Mouse (Mus musculus) NIH3T3 (cell line): ENCODE data around the gene Syp.

ENCODE experiments used
- DNase-seq: peaks from one replicate; pipeline ENCODE4 v3.0.0-alpha.2; 2012; ENCODE audit warnings: low read depth

Gene Syp

GRCm38 (mm10) chrX:7638401-7639091 lies at the start of gene Syp:
Gene Syp (plus strand): TSS chrX:7638471.
- no peak for DNase-seq

GRCm38 (mm10) chrX:7595371-7595770 lies 42.9 kb upstream of the Syp start:
- no peak for DNase-seq

- DNase-seq: no peak
Observed at GRCm38 (mm10) chrX:7604004-7604403, 34.3 kb upstream of the Syp start.

GRCm38 (mm10) chrX:7604879-7605574 lies 33.2 kb upstream of the Syp start, which contains the start of gene Ccdc22:
Gene Ccdc22 (minus strand): TSS chrX:7605517.
- DNase-seq: peak; percentile 93

DNA sequence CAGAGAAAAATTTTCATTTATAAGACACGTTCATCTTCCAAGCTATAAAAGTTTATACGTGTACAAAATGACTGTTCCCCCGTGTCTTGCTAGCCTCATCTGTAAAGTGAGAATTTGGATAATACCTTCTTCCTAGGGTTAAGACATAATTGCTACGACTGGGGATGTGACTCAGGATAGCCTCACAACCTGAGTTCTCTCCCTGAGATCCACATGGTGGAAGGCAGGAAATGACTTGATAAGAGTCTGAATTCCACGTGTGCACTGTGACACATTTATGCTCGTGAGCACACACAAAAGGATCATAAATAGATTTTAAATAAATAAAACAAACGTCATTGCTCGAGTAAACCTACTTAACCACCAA lies 32.7 kb upstream of the Syp start:
- DNase-seq: no peak

DNA sequence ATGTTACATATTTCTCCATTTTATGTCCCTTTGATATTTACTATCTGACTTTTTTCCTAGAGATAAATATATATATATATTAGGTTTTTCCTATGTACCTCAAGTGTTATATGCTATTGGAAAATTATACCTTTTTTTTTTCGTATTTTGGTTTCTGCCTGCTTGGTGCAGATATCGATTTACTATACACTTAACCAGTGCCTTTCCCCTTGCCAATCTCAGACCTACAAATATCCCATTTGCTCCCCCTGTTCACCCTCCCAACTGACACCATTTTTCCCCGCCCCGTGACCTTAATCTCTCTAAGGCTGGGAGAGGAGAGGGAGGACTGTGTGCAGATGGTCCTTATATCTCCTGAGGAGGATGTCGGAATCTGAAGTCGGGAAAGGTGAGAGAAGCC lies 31.5 kb upstream of the Syp start, which contains the start of gene Cacna1f:
TSS of gene Cacna1f (plus strand) at position 301 of the 400 bp plus-strand sequence.
- no peak for DNase-seq

DNA sequence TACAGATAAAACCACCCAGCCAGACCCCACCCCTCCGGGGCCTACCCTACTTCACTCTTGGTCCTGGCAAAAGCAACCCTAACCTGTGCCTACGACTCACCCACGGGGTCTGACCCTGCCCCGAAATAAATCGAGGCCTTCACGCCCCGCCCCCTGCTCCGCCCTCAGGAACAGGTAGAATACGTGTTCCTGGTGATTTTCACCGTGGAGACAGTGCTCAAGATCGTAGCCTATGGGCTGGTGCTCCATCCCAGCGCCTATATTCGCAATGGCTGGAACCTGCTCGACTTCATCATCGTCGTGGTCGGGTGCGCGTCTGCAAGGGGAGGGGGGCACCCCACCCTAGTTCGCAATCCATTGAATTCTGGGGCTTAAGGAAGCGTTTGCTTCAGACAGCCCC lies 28.2 kb upstream of the Syp start:
- DNase-seq: no peak

- no peak for DNase-seq
Observed at GRCm38 (mm10) chrX:7610536-7611258, 27.6 kb upstream of the Syp start.

DNA sequence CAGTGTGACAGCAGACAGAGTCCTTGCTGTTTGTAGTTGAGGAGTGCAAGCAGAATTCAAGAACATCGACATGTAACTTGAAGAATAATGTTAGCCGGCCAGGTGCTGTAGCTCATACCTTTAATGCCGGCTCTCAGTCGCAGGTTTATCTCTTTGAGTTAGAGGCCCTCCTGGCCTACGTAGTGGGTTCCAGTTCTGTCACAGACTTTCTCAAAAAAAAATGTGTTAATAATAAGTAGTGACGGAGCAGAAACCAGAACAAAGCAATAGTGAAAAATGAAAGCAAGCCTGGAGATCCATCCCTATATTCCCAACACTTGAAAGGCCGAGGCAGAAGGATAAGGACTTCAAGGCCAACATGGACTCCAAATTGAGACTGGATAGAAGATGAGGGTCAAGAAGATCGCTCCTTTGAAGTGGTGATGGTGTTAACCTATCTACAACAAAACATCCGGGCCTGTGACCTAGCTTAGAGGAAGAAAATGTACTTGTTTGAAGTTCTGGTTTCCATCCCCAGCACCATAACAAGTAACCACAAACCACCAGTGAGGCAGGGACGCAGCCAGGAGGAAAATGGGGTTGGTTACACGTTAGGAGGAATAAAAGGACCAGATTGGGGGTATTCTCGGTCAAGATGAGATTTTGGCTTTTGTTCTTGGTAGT lies 20.3 kb upstream of the Syp start:
- DNase-seq: no peak

- no peak for DNase-seq
Observed at GRCm38 (mm10) chrX:7632560-7632959, 5.7 kb upstream of the Syp start.

DNA sequence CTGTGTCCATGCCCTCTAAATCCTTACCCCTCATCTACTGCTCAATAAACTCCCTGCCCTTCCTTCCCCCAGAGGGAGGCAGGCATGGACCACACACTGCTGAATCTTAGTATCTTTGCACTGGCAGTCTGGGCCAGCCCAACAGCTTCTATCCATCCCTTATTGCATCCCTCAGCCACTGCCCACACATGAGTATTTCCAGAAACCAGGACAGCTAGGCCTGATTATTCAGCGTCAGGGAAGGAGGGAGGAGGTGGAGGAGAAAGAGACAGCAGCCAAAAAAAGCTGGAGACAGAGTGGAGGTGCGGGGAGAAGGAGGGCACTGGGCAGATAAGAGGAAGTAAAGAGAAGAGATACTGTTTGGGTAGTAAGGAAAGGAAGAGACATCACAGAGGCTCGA lies 3.2 kb upstream of the Syp start:
- DNase-seq: no peak

DNA sequence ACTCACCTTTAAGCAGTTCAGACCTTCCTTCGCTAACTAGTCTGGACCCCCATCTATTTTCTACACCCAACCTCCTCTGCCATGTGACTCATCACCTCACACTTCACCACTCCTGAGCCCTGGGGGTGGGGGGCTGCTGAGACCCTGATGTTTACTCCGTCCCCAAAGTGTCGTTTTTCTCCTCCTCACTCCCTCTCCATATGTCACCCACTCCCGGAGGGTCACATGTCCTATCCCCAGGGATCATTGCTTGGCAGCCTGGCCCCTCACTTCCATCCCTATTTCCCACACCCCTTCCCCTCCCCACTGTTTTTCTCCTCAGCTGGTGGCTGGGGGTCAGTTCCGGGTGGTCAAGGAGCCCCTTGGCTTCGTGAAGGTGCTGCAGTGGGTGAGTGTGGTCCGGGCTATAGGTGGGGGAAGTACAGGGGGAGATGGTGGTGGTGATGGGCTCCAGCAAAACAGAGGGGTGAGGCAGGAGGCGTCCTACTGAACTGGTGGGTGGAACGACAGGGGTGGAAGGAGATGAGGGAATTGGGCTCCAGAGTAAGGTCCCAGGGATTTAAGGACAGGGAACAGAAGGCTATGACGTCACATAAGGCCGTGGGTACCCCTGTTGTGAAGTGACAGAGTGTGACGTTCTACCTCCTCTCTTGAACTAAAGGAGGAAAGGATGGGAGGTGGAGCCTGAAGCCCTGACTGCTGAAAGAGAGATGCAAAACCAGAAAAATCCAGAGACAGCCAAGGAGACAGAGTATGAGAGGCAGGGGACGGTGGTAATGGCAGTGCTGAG lies 1.5 kb downstream of the Syp start:
- no peak for DNase-seq

DNA sequence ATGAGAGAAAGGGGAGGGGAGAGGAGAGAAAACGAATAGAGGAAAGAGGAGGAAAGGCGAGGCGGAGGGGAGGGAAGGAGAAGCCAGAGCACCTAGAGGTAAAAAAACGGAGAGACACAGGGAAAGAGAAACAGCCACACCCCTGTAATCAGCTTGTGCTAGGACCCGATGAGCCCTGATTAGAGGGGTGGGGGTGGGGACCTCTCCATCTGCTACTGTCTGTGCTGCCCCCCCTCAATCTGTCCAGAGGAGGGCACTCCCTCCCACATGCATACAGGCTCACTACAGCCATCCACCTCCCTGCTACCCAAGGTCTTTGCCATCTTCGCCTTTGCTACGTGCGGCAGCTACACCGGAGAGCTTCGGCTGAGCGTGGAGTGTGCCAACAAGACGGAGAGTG lies 2.5 kb downstream of the Syp start:
- DNase-seq: no peak

GRCm38 (mm10) chrX:7645349-7645748 lies 7.1 kb downstream of the Syp start:
- DNase-seq: peak; percentile 87

GRCm38 (mm10) chrX:7648671-7649304 lies 10.5 kb downstream of the Syp start:
- DNase-seq: peak; percentile 88

GRCm38 (mm10) chrX:7657221-7657639 lies 19.0 kb downstream of the Syp start, which contains the start of gene Prickle3:
Gene Prickle3 (plus strand): TSS chrX:7657260.
- no peak for DNase-seq

- peak; percentile 72 for DNase-seq
Observed at GRCm38 (mm10) chrX:7658031-7658784, 19.9 kb downstream of the Syp start.

- no peak for DNase-seq
Observed at GRCm38 (mm10) chrX:7658785-7659589, 20.7 kb downstream of the Syp start.

DNA sequence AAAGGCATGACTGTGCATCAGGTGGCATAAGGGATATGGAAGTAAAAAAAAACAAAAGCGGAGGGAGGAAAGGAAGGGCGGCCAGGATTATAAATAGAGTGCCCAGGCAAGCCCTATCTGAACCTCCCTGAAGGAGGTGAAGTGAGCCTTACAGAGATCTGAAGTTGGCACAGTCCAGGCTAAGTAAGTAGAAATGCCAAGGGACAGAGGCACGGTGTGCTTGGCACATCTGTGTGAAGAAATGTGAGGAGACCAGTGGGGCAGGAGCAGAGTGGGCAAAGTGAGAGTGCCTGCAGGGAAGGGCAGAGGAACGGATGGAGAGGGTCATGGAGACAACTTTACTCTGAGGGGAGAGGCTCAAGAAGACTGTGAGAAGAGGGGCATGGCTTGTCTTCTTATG lies 22.8 kb downstream of the Syp start:
- DNase-seq: no peak
